Mouse (Mus musculus) CH12.LX (cell line): ENCODE results near the gene Elfn2.

Experiments used
- CHD1 ChIP-seq: IDR thresholded peaks from 2 replicates; pipeline ENCODE4 v1.6.1; 2012; ENCODE audit warnings: low read depth, low read length, improper control_type of control experiment, inconsistent platforms
- CTCF ChIP-seq, 2 experiments: IDR thresholded peaks in 1 of 2; conservative IDR thresholded peaks in 1 of 2; 2 replicates each; pipeline ENCODE4 v1.5.1; 2011 to 2012; ENCODE audit warnings: low read depth in 2 of 2, low read length in 2 of 2, improper control_type of control experiment in 1 of 2, inconsistent platforms in 1 of 2, mild to moderate bottlenecking in 1 of 2, moderate library complexity in 1 of 2
- EP300 ChIP-seq: IDR thresholded peaks from 2 replicates; pipeline ENCODE4 v1.6.1; 2011; ENCODE audit warnings: low read length, improper control_type of control experiment
- MAFK ChIP-seq: IDR thresholded peaks from 2 replicates; pipeline ENCODE4 v1.6.1; 2011; ENCODE audit warnings: low read length, improper control_type of control experiment; ENCODE audit not compliant: insufficient replicate concordance
- POLR2A ChIP-seq: IDR thresholded peaks from 2 replicates; pipeline ENCODE4 v1.6.1; 2011; ENCODE audit warnings: low read depth, mild to moderate bottlenecking, improper control_type of control experiment, low read length
- SMC3 ChIP-seq: IDR thresholded peaks from 2 replicates; pipeline ENCODE4 v1.6.1; 2011; ENCODE audit warnings: low read depth, low read length, improper control_type of control experiment
- ZC3H11A ChIP-seq: IDR thresholded peaks from 2 replicates; pipeline ENCODE4 v1.6.1; 2012; ENCODE audit warnings: low read depth, mild to moderate bottlenecking, inconsistent platforms, low read length, improper control_type of control experiment
- ZMIZ1 ChIP-seq: IDR thresholded peaks from 2 replicates; pipeline ENCODE4 v1.6.1; 2012; ENCODE audit warnings: low read depth, mild to moderate bottlenecking, inconsistent platforms, low read length, improper control_type of control experiment

DNA sequence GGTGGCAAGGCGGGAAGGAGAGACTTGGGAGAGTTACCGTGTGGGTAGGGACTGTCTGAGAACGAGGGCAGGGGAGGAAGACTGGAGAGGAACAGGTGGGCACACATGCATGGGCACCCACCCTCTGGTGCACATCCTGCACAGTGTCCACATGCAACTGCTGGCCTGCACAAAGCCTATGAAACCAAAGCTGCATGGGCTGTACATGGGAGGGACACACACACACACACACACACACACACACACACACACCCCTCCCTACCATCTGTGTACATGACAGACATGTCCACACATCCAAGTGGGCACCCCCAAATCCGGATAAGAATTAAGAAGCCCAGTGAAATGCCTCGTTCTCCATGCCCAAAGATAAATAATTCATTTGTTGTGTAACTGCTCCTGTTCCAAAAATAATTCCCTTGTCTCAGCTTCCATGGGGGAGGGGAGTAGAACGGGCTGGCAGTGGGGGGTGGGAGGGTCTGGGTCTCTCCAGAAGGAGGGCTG is 43.6 kb downstream of the Elfn2 start:
- TF ChIP-seq POLR2A (no peak), ZMIZ1 (no peak), CHD1 (no peak), EP300 (no peak), ZC3H11A (no peak), SMC3 (no peak), MAFK (no peak), CTCF (conservative IDR thresholded peaks at IDR 0.05 in 1 of 2, IDR thresholded peaks at IDR 0.05 in 1 of 2; ENCODE audit: low read depth in 2 of 2, low read length in 2 of 2) (no peak)
